Mouse (Mus musculus) brain, embryonic 14.5 days (tissue): ENCODE results near the gene Vps39.

Source experiments
- CTCF ChIP-seq: fragments of 200-500 bp; IDR thresholded peaks from 2 replicates; pipeline ENCODE4 v1.5.1; 2012; ENCODE audit warnings: inconsistent platforms, mild to moderate bottlenecking, moderate library complexity, borderline replicate concordance; ENCODE audit not compliant: insufficient read depth, insufficient read length; ENCODE audit errors: extremely low read depth
- POLR2A ChIP-seq: fragments of 200-500 bp; IDR thresholded peaks from 2 replicates; pipeline ENCODE4 v1.6.1; 2012; ENCODE audit warnings: mild to moderate bottlenecking, inconsistent platforms, borderline replicate concordance; ENCODE audit not compliant: poor library complexity, insufficient read depth, insufficient read length, severe bottlenecking; ENCODE audit errors: extremely low read depth

DNA sequence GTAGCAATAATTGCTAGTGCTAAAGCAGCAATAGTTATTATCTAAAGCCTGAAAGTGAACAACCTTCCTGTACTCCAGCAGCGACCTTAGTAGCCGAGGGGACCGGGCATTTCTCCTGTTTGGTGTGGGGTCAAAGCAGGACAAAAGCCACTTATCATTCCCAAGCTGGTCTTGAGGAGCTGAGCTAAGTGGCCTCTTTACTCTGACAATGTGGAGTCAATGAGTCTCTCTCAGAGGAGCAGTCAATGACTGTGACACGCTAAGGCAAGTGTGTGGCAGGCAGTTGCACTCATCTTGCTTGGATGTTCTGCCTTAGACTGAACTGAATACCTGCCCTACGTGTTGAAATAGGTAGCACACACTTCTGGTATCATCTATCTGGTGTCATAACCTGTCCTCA, 1.6 kb downstream of the Vps39 start:
- TF ChIP-seq POLR2A (no peak), CTCF (no peak)
